Mouse (Mus musculus) adrenal gland, adult 18-20 months (tissue): ENCODE measurements around the gene Pecam1. TPM values are rescaled to one million over a fixed set of nuclear protein-coding genes. Genes with fewer than 3 reads are reported as not detected.
A peak's percentile ranks its signal among the peaks of the same experiment; 100 is the strongest.
"Not testable (repeated sequence)": the region's sequence is repeated elsewhere in the genome, so short reads cannot be mapped to it uniquely, and the experiment has no call there.

Experiments used
- DNase-seq, 2 experiments: peaks; one replicate each; pipeline ENCODE4 v3.0.0; 2021 to 2022; ENCODE audit warnings: low spot score in 2 of 2
- total RNA-seq, 2 experiments: library from RNA; stranded (reverse); gene quantifications; 1 replicate in 1 of 2; 2 replicates in 1 of 2; pipeline ENCODE4 v1.2.3; 2021

Pecam1 gene
- total RNA-seq, 2 experiments from 2014 or later: 57.1 to 63.6 TPM

GRCm38 (mm10) chr11:106669102-106669872 lies 81.1 kb downstream of the Pecam1 start:
- no peak for DNase-seq

- no peak for DNase-seq
Observed at GRCm38 (mm10) chr11:106668336-106668735, 82.1 kb downstream of the Pecam1 start.

DNA sequence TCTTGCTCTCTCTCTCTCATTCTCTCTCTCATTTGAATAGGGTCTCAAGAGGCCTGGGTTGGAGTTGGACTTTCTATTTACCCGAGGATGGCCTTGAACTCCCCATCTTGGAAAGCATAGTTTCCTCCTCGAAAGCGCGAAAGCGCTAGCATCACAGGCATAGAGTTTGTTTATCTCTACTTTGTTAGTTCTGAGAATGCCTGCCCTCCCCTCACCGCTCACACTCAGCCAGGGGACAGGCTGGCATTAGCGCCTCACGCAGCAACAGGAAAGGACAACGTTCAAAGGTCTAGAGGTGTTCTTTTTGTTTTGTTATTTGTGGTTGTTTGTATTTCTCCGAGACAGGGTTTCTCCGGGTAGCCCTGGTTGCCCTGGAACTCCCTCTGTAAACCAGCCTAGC lies 82.6 kb downstream of the Pecam1 start:
- no peak for DNase-seq

DNA sequence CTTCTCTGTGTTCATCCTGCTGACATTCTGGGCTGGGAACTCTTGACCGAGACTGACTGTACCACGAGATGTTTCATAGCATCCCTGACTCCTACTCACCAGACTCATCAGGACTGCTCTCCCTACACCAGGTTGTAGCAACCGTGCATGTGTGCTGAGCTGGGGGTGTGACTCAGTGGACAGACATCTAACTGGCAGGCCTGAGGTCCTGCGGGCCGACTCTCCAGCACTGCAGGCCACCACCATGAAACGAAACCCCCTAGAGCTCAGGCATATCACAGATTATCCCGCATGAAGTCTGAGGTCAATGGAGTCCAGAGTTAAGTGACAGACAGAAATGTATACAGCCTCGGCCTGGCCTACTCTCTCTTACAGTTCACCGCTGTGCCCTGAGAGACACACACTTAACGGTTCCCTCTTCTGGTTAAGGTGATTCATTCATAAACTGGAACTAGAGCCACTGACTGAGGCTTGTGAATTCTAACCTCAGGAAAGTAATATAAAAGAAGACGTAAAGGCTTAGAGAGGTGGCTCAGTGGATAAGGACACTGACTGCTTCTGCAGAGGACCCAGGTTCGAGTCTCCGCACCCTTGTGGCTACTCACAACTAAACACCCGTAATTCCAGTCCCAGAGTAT lies 83.8 kb downstream of the Pecam1 start:
- DNase-seq: no peak

- DNase-seq: no peak
Observed at GRCm38 (mm10) chr11:106665841-106666240, 84.6 kb downstream of the Pecam1 start.

GRCm38 (mm10) chr11:106665328-106665727 lies 85.1 kb downstream of the Pecam1 start:
- DNase-seq: no peak

GRCm38 (mm10) chr11:106664691-106665090 lies 85.7 kb downstream of the Pecam1 start:
- DNase-seq: no peak

- no peak for DNase-seq
Observed at GRCm38 (mm10) chr11:106663838-106664237, 86.6 kb downstream of the Pecam1 start.

- no peak for DNase-seq
Observed at GRCm38 (mm10) chr11:106662634-106663407, 87.6 kb downstream of the Pecam1 start.

- no peak for DNase-seq
Observed at GRCm38 (mm10) chr11:106660453-106661081, 89.9 kb downstream of the Pecam1 start.

DNA sequence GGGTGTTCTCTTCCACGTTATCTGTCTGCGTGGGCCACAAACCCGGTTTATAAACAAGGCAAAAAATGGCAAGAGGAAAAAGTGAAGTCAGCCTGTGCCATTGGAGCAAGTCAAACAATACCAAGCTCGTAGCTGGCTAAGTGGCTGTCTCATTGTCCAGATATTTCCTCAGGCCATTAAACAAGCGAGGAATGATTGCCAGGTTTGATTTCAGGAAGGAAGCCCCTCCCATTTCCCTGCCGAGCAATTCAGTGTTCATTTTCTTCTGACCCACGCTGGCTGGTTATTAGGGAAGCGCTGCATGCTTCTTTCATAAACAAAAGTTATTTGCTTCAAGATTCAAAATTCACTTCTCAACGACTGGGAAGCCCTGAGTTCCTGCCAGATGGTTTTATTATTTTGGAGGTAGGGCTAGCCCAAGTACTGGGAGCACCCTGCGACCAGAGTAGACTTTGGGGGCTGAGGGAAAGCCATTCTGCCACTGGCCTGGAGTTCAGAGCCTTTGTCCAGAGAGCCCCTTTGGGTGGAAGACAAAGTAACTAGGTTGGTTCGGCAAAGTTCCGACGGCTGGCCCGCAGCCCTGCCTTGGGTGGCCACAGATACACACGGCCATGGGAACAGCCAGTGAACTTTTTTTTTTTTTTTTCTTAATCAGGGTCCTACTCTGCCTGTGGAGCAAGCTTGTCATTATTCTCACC lies 90.7 kb downstream of the Pecam1 start:
- DNase-seq: no peak

- DNase-seq: peak; percentile 58 to 73
Observed at GRCm38 (mm10) chr11:106658051-106658880, 92.2 kb downstream of the Pecam1 start.

- DNase-seq: not testable (repeated sequence)
Observed at GRCm38 (mm10) chr11:106656896-106657498, 93.4 kb downstream of the Pecam1 start.

- DNase-seq: peak; percentile 80 to 83
Observed at GRCm38 (mm10) chr11:106648347-106648746, 102.1 kb downstream of the Pecam1 start.

DNA sequence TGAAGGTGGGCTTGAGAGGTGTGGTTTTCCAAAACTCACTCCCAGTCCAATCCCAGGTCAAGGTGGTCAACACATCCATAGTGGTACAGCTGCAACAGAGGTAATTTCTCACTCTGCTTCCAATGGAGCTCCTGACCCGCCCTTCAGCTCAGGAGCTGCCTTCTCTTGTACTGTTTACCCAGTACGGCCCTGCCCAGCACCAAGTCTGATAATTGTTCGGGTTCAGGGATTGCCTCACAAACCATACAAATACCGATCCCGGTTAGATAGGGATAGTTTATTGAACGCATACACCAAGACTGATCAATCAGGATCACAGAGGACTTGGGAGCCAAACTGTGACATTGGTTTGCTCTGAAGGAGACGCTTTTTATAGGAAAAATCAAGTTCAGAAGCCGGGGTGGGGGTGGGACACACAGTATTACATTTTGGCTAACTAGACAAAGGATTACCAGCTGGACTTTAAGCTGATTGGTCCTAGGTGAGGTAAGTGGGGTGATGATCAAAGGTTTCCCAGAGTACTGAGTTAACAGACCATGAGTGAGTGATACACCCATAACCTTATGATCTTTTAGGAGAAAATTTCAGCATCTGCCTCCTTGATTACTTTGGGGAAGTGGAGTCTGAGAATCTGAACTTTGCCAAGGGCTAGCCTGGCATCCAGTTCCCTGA lies 107.3 kb downstream of the Pecam1 start:
- DNase-seq: no peak

GRCm38 (mm10) chr11:106641580-106641979 lies 108.8 kb downstream of the Pecam1 start:
- no peak for DNase-seq

DNA sequence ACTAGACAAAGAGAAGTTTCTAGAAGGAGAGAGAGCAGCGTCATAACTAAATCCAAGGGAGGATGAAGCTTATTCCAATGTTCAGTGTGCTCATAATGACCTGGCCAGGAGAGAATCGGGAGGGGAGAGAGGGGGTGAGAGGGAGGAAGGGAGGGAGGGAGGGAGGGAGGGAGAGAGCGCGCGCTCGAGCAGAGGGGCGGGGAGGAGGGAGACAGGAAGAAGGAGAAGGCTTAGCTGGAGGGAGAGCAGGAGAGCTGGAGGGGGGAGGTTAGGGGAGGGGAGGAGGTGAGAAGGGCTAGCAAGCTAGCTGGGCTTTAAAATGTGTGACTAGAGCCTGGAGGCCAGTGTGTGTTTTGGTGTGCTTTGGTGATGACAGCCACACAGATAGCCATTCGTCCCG lies 110.4 kb downstream of the Pecam1 start:
- no peak for DNase-seq

GRCm38 (mm10) chr11:106639356-106639692 lies 111.1 kb downstream of the Pecam1 start:
- DNase-seq: no peak
